Mouse (Mus musculus): ENCODE results near the gene Mrtfa. TPM values are rescaled to one million over a fixed set of nuclear protein-coding genes. Genes with fewer than 3 reads are reported as not detected.
A peak's percentile ranks its signal among the peaks of the same experiment; 100 is the strongest.

The Mrtfa gene
- polyA plus RNA-seq, 1 experiment from 2014 or later: 6.1 TPM

DNA sequence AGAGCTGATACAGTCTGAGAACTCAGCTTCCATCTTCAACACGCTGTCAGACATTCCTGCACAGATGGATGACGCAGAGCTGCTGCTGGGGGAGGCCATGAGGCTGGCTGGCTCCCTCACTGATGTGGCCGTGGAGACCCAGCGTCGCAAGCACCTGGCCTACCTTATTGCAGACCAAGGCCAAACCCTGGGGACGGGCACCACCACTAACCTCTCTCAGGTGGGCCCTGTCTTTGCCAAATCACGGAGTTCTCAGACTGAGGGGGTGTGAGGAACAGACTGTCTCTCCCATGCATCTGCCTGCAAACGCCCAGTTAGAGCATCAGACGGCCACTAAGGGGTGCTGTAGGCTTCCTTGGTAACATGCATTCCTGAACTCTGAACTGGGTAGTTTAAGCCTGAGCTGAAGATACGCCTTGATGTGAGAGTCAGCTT lies 181.9 kb downstream of the Mrtfa start:
- no peak overlapping the region for H3K9ac ChIP-seq (ENCODE audit: low read depth, low read length)
- H3K4me1 ChIP-seq (ENCODE audit: control insufficient read depth, low read depth, low read length): no peaks in the 10 kb centered on the region
- no peak overlapping the region for H3K27ac ChIP-seq (ENCODE audit: low read length)
- no peak overlapping the region for H3K4me3 ChIP-seq (ENCODE audit: low read depth, low read length)
- no peaks in the 10 kb centered on the region for H3K9me3 ChIP-seq (replicated peaks; ENCODE audit: control insufficient read depth, low read length)
- 0 out of 2 replicates have a peak, but pooled peaks cover 2% of the 10 kb centered on the region for H3K36me3 ChIP-seq (ENCODE audit: control insufficient read depth, insufficient read depth)
- no peaks in the 10 kb centered on the region for H3K27me3 ChIP-seq (ENCODE audit: control insufficient read depth, insufficient read depth, low read depth, low read length)
- WGBS (ENCODE audit: insufficient replicate concordance): 61% methylated on average over 10 of the region's 10 CpGs
- 0 out of 2 replicates have a peak, but pooled peaks have one; percentile 3 for ATAC-seq (ENCODE audit: low read depth)
- no peak overlapping the region for H3K4me2 ChIP-seq (ENCODE audit: low read depth, low read length)

DNA sequence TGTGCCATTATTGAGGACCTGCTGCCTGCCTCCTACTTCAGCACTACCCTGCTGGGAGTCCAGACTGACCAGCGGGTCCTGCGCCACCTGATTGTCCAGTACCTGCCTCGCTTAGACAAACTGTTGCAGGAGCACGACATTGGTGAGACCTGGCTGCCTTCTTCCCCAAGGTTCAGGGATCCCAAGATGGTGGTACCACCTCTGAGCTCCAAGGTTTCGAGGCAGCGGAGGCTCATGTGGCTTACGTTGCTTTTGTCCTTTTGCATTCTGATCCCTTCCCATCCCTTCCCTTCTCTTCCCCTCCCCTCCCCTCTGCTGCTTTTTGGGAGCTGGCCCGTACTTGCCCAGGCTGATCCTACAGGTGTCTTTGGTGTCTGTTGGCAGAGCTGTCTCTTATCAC lies 182.7 kb downstream of the Mrtfa start:
- Histone ChIP-seq H3K4me3 (ENCODE audit: low read depth, low read length) (no peak overlapping the region), H3K9ac (ENCODE audit: low read depth, low read length) (no peak overlapping the region), H3K4me1 (ENCODE audit: control insufficient read depth, low read depth, low read length) (no peaks in the 10 kb centered on the region), H3K36me3 (ENCODE audit: control insufficient read depth, insufficient read depth) (0 out of 2 replicates have a peak, but pooled peaks cover under 1% of the 10 kb centered on the region), H3K4me2 (ENCODE audit: low read depth, low read length) (no peak overlapping the region), H3K27me3 (ENCODE audit: control insufficient read depth, insufficient read depth, low read depth, low read length) (no peaks in the 10 kb centered on the region), H3K9me3 (replicated peaks; ENCODE audit: control insufficient read depth, low read length) (no peaks in the 10 kb centered on the region), H3K27ac (ENCODE audit: low read length) (no peak overlapping the region)
- 75% methylated on average over 8 of the region's 8 CpGs for WGBS (ENCODE audit: insufficient replicate concordance)
- no peak for ATAC-seq (ENCODE audit: low read depth)

DNA sequence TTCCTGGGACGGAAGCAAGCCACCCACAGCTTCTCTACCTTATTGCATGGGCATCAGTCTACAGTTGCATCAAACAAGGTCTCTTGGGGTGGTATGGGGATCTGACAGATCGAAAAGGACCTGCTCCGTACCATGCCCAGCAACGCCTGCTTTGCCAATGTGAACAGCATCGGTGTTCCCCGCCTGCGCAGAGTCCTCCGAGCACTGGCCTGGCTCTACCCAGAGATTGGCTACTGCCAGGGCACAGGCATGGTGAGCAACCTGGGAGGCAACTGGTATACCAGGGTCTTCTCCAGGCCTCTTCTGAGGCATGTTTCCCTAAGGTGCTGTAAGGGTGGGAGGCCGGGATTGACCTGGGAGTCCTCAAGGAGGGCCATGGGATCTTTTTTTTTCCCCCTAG lies 183.2 kb downstream of the Mrtfa start:
- H3K36me3 ChIP-seq (ENCODE audit: control insufficient read depth, insufficient read depth): no peaks in the 10 kb centered on the region
- WGBS (ENCODE audit: insufficient replicate concordance): 80% methylated on average over 9 of the region's 9 CpGs
- H3K27me3 ChIP-seq (ENCODE audit: control insufficient read depth, insufficient read depth, low read depth, low read length): no peaks in the 10 kb centered on the region
- no peak overlapping the region for H3K4me3 ChIP-seq (ENCODE audit: low read depth, low read length)
- H3K9ac ChIP-seq (ENCODE audit: low read depth, low read length): no peak overlapping the region
- H3K4me1 ChIP-seq (ENCODE audit: control insufficient read depth, low read depth, low read length): no peaks in the 10 kb centered on the region
- no peaks in the 10 kb centered on the region for H3K9me3 ChIP-seq (replicated peaks; ENCODE audit: control insufficient read depth, low read length)
- no peak overlapping the region for H3K4me2 ChIP-seq (ENCODE audit: low read depth, low read length)
- no peak overlapping the region for H3K27ac ChIP-seq (ENCODE audit: low read length)
- no peak for ATAC-seq (ENCODE audit: low read depth)

DNA sequence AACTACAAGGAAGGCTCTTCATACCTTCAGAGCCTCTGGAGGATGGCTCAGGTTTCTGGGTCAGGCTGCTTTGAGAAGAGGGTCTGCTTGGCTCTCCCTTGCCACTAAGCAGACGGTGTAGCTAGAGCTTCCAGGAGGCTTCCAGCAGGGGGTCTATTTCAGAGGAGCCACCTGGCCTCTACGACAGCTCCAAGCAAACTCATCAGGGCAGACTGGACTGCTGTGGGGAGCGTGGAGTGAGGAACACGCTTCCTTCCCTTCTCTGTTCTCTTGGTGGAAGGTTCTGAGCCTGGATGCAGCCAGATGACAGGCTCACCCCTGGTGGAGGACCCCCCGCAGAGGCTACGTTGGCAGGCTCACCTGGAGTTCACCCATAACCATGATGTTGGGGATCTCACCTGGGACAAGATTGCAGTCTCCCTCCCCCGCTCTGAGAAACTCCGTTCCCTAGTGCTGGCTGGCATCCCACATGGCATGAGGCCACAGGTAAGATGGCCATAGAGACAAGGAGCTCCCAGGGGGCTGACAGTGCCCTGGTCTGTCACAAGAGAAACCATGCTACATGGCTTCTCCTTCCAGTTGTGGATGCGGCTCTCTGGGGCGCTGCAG lies 184.3 kb downstream of the Mrtfa start:
- H3K9ac ChIP-seq (ENCODE audit: low read depth, low read length): no peak overlapping the region

DNA sequence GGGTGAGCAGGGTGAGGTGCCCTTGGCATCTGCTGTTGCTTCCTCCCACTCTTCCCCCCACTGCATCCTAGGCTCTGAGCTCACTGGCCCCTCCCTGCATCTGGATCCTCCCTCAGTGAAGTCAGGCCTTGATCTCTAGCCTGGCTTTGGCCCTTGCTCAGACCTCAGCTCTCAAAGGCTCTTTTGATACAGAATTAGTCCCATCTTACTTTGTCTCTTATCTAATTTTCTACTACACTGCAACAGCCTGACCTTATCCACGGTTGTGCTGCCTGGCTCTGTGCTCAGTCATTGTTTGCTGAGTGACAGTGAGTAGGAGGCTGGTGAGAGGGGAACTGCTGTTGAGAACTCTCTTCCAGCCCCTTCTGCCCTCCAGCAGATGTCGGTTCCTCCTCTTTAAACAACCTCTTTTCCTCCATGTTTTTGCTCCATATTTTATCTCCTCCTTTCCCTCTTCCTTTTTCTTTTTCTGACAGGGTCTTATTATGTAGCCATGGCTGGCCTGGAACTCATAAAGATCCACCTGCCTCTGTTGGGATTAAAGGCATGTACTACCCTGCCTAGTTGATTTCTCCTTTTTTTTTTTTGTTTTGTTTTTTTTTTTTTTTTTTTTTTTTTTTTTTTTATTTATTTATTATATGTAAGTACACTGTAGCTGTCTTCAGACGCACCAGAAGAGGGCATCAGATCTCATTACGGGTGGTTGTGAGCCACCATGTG lies 190.0 kb downstream of the Mrtfa start:
- H3K4me1 ChIP-seq (ENCODE audit: control insufficient read depth, low read depth, low read length): peaks cover 13% of the 10 kb centered on the region
- no peaks in the 10 kb centered on the region for H3K9me3 ChIP-seq (replicated peaks; ENCODE audit: control insufficient read depth, low read length)
- H3K27ac ChIP-seq (ENCODE audit: low read length): no peak overlapping the region
- ATAC-seq (ENCODE audit: low read depth): peak; percentile 35; the same call in 1 of the 2 replicates
- H3K9ac ChIP-seq (ENCODE audit: low read depth, low read length): no peak overlapping the region
- H3K4me2 ChIP-seq (ENCODE audit: low read depth, low read length): no peak overlapping the region
- H3K36me3 ChIP-seq (ENCODE audit: control insufficient read depth, insufficient read depth): no peaks in the 10 kb centered on the region
- 18% methylated on average over 3 of the region's 4 CpGs for WGBS (ENCODE audit: insufficient replicate concordance)
- no peaks in the 10 kb centered on the region for H3K27me3 ChIP-seq (ENCODE audit: control insufficient read depth, insufficient read depth, low read depth, low read length)
- no peak overlapping the region for H3K4me3 ChIP-seq (ENCODE audit: low read depth, low read length)

More for the DNA sequence above, 184.3 kb downstream of the Mrtfa start:
- no peak overlapping the region for H3K27ac ChIP-seq (ENCODE audit: low read length)
- H3K4me3 ChIP-seq (ENCODE audit: low read depth, low read length): no peak overlapping the region
- 77% methylated on average over 10 of the region's 10 CpGs for WGBS (ENCODE audit: insufficient replicate concordance)
- H3K4me2 ChIP-seq (ENCODE audit: low read depth, low read length): no peak overlapping the region
- H3K36me3 ChIP-seq (ENCODE audit: control insufficient read depth, insufficient read depth): no peaks in the 10 kb centered on the region
- no peak for ATAC-seq (ENCODE audit: low read depth)
- no peaks in the 10 kb centered on the region for H3K27me3 ChIP-seq (ENCODE audit: control insufficient read depth, insufficient read depth, low read depth, low read length)
- no peaks in the 10 kb centered on the region for H3K9me3 ChIP-seq (replicated peaks; ENCODE audit: control insufficient read depth, low read length)
- no peaks in the 10 kb centered on the region for H3K4me1 ChIP-seq (ENCODE audit: control insufficient read depth, low read depth, low read length)

DNA sequence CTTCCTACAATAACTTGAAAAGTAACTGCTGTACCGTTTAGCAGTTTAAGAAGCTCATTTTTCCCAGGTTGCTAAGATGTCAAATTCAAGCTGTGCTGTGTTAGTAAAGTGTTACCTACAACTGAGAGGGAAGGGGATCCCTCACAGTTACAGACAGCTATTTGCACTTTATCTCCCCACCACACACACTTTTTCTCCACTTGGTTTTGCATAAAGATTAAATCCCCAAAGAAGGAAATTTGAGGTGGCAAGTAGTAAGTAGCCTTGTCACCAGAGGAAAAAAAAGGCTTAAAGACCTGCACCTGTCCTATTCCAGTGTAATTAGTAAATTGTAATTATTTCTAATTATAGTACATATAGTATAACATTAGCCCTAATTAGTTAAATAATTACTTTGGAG lies 193.5 kb downstream of the Mrtfa start:
- Histone ChIP-seq H3K9me3 (replicated peaks; ENCODE audit: control insufficient read depth, low read length) (no peaks in the 10 kb centered on the region), H3K36me3 (ENCODE audit: control insufficient read depth, insufficient read depth) (no peaks in the 10 kb centered on the region), H3K4me2 (ENCODE audit: low read depth, low read length) (no peak overlapping the region), H3K9ac (ENCODE audit: low read depth, low read length) (no peak overlapping the region), H3K27me3 (ENCODE audit: control insufficient read depth, insufficient read depth, low read depth, low read length) (no peaks in the 10 kb centered on the region), H3K4me3 (ENCODE audit: low read depth, low read length) (no peak overlapping the region), H3K4me1 (ENCODE audit: control insufficient read depth, low read depth, low read length) (peaks cover 13% of the 10 kb centered on the region), H3K27ac (ENCODE audit: low read length) (no peak overlapping the region)
- no peak for ATAC-seq (ENCODE audit: low read depth)
- 47% methylated on average over 1 of the region's 1 CpGs for WGBS (ENCODE audit: insufficient replicate concordance)

DNA sequence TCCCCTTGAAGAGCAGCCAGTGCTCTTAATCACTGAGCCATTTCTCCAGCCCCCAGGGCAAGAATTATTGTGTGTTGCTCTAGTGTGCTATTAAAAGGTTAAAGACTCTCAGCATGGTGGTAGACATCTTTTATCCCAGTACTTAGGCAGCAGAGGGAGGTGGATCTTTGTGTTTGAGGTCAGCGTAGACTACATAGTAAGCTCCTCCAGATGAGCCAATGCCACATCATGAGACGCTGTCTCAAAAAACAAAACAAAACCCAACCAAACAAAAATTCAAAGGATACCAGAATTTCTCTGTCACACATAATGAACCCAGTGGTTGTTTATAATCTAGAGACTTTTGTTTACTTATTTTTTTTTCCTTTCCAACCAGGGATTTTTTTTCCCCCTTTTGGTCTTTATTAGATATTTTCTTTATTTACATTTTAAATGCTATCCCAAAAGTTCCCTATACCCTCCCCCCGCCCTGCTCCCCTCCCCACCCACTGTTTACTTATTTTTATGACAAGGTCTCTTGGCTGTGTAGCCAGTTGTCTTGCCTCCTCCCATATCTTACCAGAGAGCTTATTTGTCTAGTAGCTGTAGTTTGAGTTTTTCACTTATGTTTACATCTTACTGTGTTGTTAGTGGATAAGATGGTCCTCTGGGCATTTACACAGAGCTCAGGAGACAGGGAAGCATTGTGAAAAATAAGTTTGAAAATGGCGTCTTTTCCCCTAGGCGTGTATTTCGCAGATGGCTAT lies 194.3 kb downstream of the Mrtfa start:
- H3K4me2 ChIP-seq (ENCODE audit: low read depth, low read length): no peak overlapping the region
- H3K4me1 ChIP-seq (ENCODE audit: control insufficient read depth, low read depth, low read length): peaks cover 13% of the 10 kb centered on the region
- H3K27me3 ChIP-seq (ENCODE audit: control insufficient read depth, insufficient read depth, low read depth, low read length): no peaks in the 10 kb centered on the region
- no peaks in the 10 kb centered on the region for H3K9me3 ChIP-seq (replicated peaks; ENCODE audit: control insufficient read depth, low read length)
- H3K27ac ChIP-seq (ENCODE audit: low read length): no peak overlapping the region
- H3K9ac ChIP-seq (ENCODE audit: low read depth, low read length): no peak overlapping the region
- ATAC-seq (ENCODE audit: low read depth): no peak
- 77% methylated on average over 6 of the region's 6 CpGs for WGBS (ENCODE audit: insufficient replicate concordance)
- no peaks in the 10 kb centered on the region for H3K36me3 ChIP-seq (ENCODE audit: control insufficient read depth, insufficient read depth)
- no peak overlapping the region for H3K4me3 ChIP-seq (ENCODE audit: low read depth, low read length)

DNA sequence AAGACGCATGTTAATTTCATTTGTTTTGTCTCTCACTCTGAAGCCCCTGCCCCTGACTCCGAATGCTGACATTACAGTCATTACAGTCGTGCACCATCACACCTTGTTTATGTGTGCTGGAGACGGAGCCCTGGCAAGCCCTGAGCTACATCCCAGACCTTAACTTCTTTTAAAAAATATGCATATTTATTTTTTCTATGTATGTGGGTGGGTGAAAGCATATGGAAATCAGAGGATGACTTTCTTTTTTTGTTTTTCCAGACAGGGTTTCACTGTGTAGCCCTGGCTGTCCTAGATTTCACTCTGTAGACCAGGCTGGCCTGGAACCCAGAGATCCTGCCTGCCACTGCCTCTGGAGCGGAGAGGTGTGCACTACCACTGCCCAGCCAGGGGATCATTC lies 195.6 kb downstream of the Mrtfa start:
- Histone ChIP-seq H3K36me3 (ENCODE audit: control insufficient read depth, insufficient read depth) (no peaks in the 10 kb centered on the region), H3K9ac (ENCODE audit: low read depth, low read length) (no peak overlapping the region), H3K4me1 (ENCODE audit: control insufficient read depth, low read depth, low read length) (peaks cover 6% of the 10 kb centered on the region), H3K4me3 (ENCODE audit: low read depth, low read length) (no peak overlapping the region), H3K4me2 (ENCODE audit: low read depth, low read length) (no peak overlapping the region), H3K9me3 (replicated peaks; ENCODE audit: control insufficient read depth, low read length) (no peaks in the 10 kb centered on the region), H3K27me3 (ENCODE audit: control insufficient read depth, insufficient read depth, low read depth, low read length) (no peaks in the 10 kb centered on the region), H3K27ac (ENCODE audit: low read length) (no peak overlapping the region)
- ATAC-seq (ENCODE audit: low read depth): no peak
- WGBS (ENCODE audit: insufficient replicate concordance): 61% methylated on average over 5 of the region's 5 CpGs

DNA sequence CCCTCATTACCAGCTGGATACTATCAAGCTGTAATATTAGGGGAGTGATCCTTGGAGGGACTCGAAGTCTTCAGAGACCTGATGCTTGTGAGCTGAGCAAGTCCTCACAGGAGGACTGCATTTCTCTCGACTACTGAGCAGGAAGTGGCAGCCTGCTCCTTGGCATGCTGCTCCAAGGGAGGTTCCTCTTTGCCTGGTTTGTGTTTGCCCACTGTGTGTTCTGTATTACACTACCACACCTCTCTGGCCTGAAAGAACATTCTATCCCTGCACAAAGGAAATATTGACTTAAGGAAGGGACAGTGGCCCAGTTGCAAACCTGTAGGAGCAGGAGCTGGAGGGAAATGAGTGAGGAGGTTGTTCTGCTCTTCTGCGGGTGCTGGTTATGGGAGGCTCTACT lies 200.8 kb downstream of the Mrtfa start:
- H3K9ac ChIP-seq (ENCODE audit: low read depth, low read length): no peak overlapping the region
- H3K4me3 ChIP-seq (ENCODE audit: low read depth, low read length): no peak overlapping the region
- H3K9me3 ChIP-seq (replicated peaks; ENCODE audit: control insufficient read depth, low read length): no peaks in the 10 kb centered on the region
- H3K4me2 ChIP-seq (ENCODE audit: low read depth, low read length): no peak overlapping the region
- no peak overlapping the region for H3K27ac ChIP-seq (ENCODE audit: low read length)
- H3K27me3 ChIP-seq (ENCODE audit: control insufficient read depth, insufficient read depth, low read depth, low read length): no peaks in the 10 kb centered on the region
- H3K4me1 ChIP-seq (ENCODE audit: control insufficient read depth, low read depth, low read length): peaks cover 5% of the 10 kb centered on the region; the same call in 1 of the 2 replicates
- ATAC-seq (ENCODE audit: low read depth): no peak
- H3K36me3 ChIP-seq (ENCODE audit: control insufficient read depth, insufficient read depth): no peaks in the 10 kb centered on the region
- WGBS (ENCODE audit: insufficient replicate concordance): 44% methylated on average over 3 of the region's 3 CpGs
